Mouse (Mus musculus): Measurements from ENCODE around the gene Tmem26. TPM values are rescaled to one million over a fixed set of nuclear protein-coding genes. Genes with fewer than 3 reads are reported as not detected.

Gene Tmem26
- 26.9 and 28.0 TPM in 2 replicates for polyA plus RNA-seq (2014; fragmentation: Nextera tagmentation; extraction: Ambion mirVana)

GRCm38 (mm10) chr10:68723568-68724360 is at the start of gene Tmem26:
Gene Tmem26 (plus strand): TSS chr10:68723646.
- Histone ChIP-seq H3K36me3 (ENCODE audit: control insufficient read depth, insufficient read depth, low read length) (no peaks in the 10 kb centered on the region), H3K4me3 (ENCODE audit: low read depth, low read length) (peak within 1 kb of the TSS; percentile 51), H3K9ac (ENCODE audit: low read length) (peak within 1 kb of the TSS; percentile 71), H3K4me1 (ENCODE audit: control insufficient read depth, insufficient read depth, low read length) (no peaks in the 10 kb centered on the region; the same call in 1 of the 2 replicates), H3K27ac (replicated peaks; ENCODE audit: low read depth, low read length) (no peak within 1 kb of the TSS), H3K9me3 (ENCODE audit: control insufficient read depth, low read length) (no peaks in the 10 kb centered on the region), H3K27me3 (ENCODE audit: control insufficient read depth, insufficient read depth, low read length) (no peaks in the 10 kb centered on the region), H3K4me2 (ENCODE audit: low read depth, severe bottlenecking) (peak within 1 kb of the TSS; percentile 85)
- WGBS, result under 1% methylated on average over 32 of the region's 32 CpGs
- DNase-seq (ENCODE audit: low spot score) (peak; percentile 73), ATAC-seq (ENCODE audit: insufficient number of reproducible peaks, low FRiP score, low TSS enrichment, low read depth) (peak; percentile 60)

- H3K4me1 ChIP-seq (ENCODE audit: control insufficient read depth, insufficient read depth, low read length), result no peaks in the 10 kb centered on the region
- no peaks in the 10 kb centered on the region for H3K9me3 ChIP-seq (ENCODE audit: control insufficient read depth, low read length)
- H3K4me2 ChIP-seq (ENCODE audit: low read depth, severe bottlenecking), result no peak overlapping the region
- DNase-seq (ENCODE audit: low spot score), result no peak
- H3K27me3 ChIP-seq (ENCODE audit: control insufficient read depth, insufficient read depth, low read length), result no peaks in the 10 kb centered on the region
- H3K9ac ChIP-seq (ENCODE audit: low read length), result no peak overlapping the region
- no peaks in the 10 kb centered on the region for H3K36me3 ChIP-seq (ENCODE audit: control insufficient read depth, insufficient read depth, low read length)
- no peak overlapping the region for H3K4me3 ChIP-seq (ENCODE audit: low read depth, low read length)
- H3K27ac ChIP-seq (replicated peaks; ENCODE audit: low read depth, low read length), result no peak overlapping the region
- no peak for ATAC-seq (ENCODE audit: insufficient number of reproducible peaks, low FRiP score, low TSS enrichment, low read depth)
- WGBS, result 61% methylated on average over 4 of the region's 4 CpGs
Observed at GRCm38 (mm10) chr10:68678678-68679077, 44.8 kb upstream of the Tmem26 start.

- Histone ChIP-seq H3K27me3 (ENCODE audit: control insufficient read depth, insufficient read depth, low read length) (no peaks in the 10 kb centered on the region), H3K4me1 (ENCODE audit: control insufficient read depth, insufficient read depth, low read length) (no peaks in the 10 kb centered on the region)
- no peak for ATAC-seq (ENCODE audit: insufficient number of reproducible peaks, low FRiP score, low TSS enrichment, low read depth)
Observed at GRCm38 (mm10) chr10:68681233-68681632, 42.2 kb upstream of the Tmem26 start.

GRCm38 (mm10) chr10:68685510-68685909 is 37.9 kb upstream of the Tmem26 start:
- H3K4me1 ChIP-seq (ENCODE audit: control insufficient read depth, insufficient read depth, low read length), result no peaks in the 10 kb centered on the region
- H3K9me3 ChIP-seq (ENCODE audit: control insufficient read depth, low read length), result peaks cover 2% of the 10 kb centered on the region; the same call in 1 of the 2 replicates
- no peaks in the 10 kb centered on the region for H3K36me3 ChIP-seq (ENCODE audit: control insufficient read depth, insufficient read depth, low read length)
- H3K4me3 ChIP-seq (ENCODE audit: low read depth, low read length), result no peak overlapping the region
- no peaks in the 10 kb centered on the region for H3K27me3 ChIP-seq (ENCODE audit: control insufficient read depth, insufficient read depth, low read length)
- no peak overlapping the region for H3K4me2 ChIP-seq (ENCODE audit: low read depth, severe bottlenecking)
- H3K27ac ChIP-seq (replicated peaks; ENCODE audit: low read depth, low read length), result no peak overlapping the region
- DNase-seq (ENCODE audit: low spot score) (no peak), ATAC-seq (ENCODE audit: insufficient number of reproducible peaks, low FRiP score, low TSS enrichment, low read depth) (no peak)
- H3K9ac ChIP-seq (ENCODE audit: low read length), result no peak overlapping the region

More at GRCm38 (mm10) chr10:68681233-68681632, 42.2 kb upstream of the Tmem26 start:
- Histone ChIP-seq H3K9me3 (ENCODE audit: control insufficient read depth, low read length) (peaks cover 2% of the 10 kb centered on the region; the same call in 1 of the 2 replicates), H3K36me3 (ENCODE audit: control insufficient read depth, insufficient read depth, low read length) (no peaks in the 10 kb centered on the region), H3K4me2 (ENCODE audit: low read depth, severe bottlenecking) (no peak overlapping the region), H3K9ac (ENCODE audit: low read length) (no peak overlapping the region), H3K27ac (replicated peaks; ENCODE audit: low read depth, low read length) (no peak overlapping the region), H3K4me3 (ENCODE audit: low read depth, low read length) (no peak overlapping the region)
- peak; percentile 9 for DNase-seq (ENCODE audit: low spot score)
- 71% methylated on average over 4 of the region's 4 CpGs for WGBS

- WGBS, result 87% methylated on average over 7 of the region's 7 CpGs
- H3K4me3 ChIP-seq (ENCODE audit: low read depth, low read length), result no peak overlapping the region
- no peak overlapping the region for H3K27ac ChIP-seq (replicated peaks; ENCODE audit: low read depth, low read length)
- H3K9me3 ChIP-seq (ENCODE audit: control insufficient read depth, low read length), result no peaks in the 10 kb centered on the region
- H3K4me1 ChIP-seq (ENCODE audit: control insufficient read depth, insufficient read depth, low read length), result no peaks in the 10 kb centered on the region
- ATAC-seq (ENCODE audit: insufficient number of reproducible peaks, low FRiP score, low TSS enrichment, low read depth), result no peak
- H3K36me3 ChIP-seq (ENCODE audit: control insufficient read depth, insufficient read depth, low read length), result no peaks in the 10 kb centered on the region
- no peaks in the 10 kb centered on the region for H3K27me3 ChIP-seq (ENCODE audit: control insufficient read depth, insufficient read depth, low read length)
- H3K9ac ChIP-seq (ENCODE audit: low read length), result no peak overlapping the region
- no peak overlapping the region for H3K4me2 ChIP-seq (ENCODE audit: low read depth, severe bottlenecking)
- DNase-seq (ENCODE audit: low spot score), result no peak
Observed at GRCm38 (mm10) chr10:68691116-68691515, 32.3 kb upstream of the Tmem26 start.

GRCm38 (mm10) chr10:68692401-68692800 is 31.0 kb upstream of the Tmem26 start:
- ATAC-seq (ENCODE audit: insufficient number of reproducible peaks, low FRiP score, low TSS enrichment, low read depth), result no peak
- no peaks in the 10 kb centered on the region for H3K36me3 ChIP-seq (ENCODE audit: control insufficient read depth, insufficient read depth, low read length)
- 91% methylated on average over 1 of the region's 1 CpGs for WGBS

GRCm38 (mm10) chr10:68695760-68696336 is 27.6 kb upstream of the Tmem26 start:
- Histone ChIP-seq H3K4me3 (ENCODE audit: low read depth, low read length) (no peak overlapping the region), H3K4me2 (ENCODE audit: low read depth, severe bottlenecking) (no peak overlapping the region), H3K9me3 (ENCODE audit: control insufficient read depth, low read length) (no peaks in the 10 kb centered on the region), H3K27me3 (ENCODE audit: control insufficient read depth, insufficient read depth, low read length) (no peaks in the 10 kb centered on the region), H3K27ac (replicated peaks; ENCODE audit: low read depth, low read length) (no peak overlapping the region), H3K4me1 (ENCODE audit: control insufficient read depth, insufficient read depth, low read length) (no peaks in the 10 kb centered on the region), H3K36me3 (ENCODE audit: control insufficient read depth, insufficient read depth, low read length) (no peaks in the 10 kb centered on the region), H3K9ac (ENCODE audit: low read length) (no peak overlapping the region)
- ATAC-seq (ENCODE audit: insufficient number of reproducible peaks, low FRiP score, low TSS enrichment, low read depth) (no peak), DNase-seq (ENCODE audit: low spot score) (no peak)

More at GRCm38 (mm10) chr10:68692401-68692800, 31.0 kb upstream of the Tmem26 start:
- no peak overlapping the region for H3K4me3 ChIP-seq (ENCODE audit: low read depth, low read length)
- H3K27ac ChIP-seq (replicated peaks; ENCODE audit: low read depth, low read length), result no peak overlapping the region
- H3K27me3 ChIP-seq (ENCODE audit: control insufficient read depth, insufficient read depth, low read length), result no peaks in the 10 kb centered on the region
- no peaks in the 10 kb centered on the region for H3K9me3 ChIP-seq (ENCODE audit: control insufficient read depth, low read length)
- no peak overlapping the region for H3K4me2 ChIP-seq (ENCODE audit: low read depth, severe bottlenecking)
- H3K4me1 ChIP-seq (ENCODE audit: control insufficient read depth, insufficient read depth, low read length), result no peaks in the 10 kb centered on the region
- no peak overlapping the region for H3K9ac ChIP-seq (ENCODE audit: low read length)
- DNase-seq (ENCODE audit: low spot score), result no peak

GRCm38 (mm10) chr10:68704268-68704667 is 19.2 kb upstream of the Tmem26 start:
- DNase-seq (ENCODE audit: low spot score) (no peak), ATAC-seq (ENCODE audit: insufficient number of reproducible peaks, low FRiP score, low TSS enrichment, low read depth) (no peak)
- no peak overlapping the region for H3K4me2 ChIP-seq (ENCODE audit: low read depth, severe bottlenecking)
- no peak overlapping the region for H3K4me3 ChIP-seq (ENCODE audit: low read depth, low read length)
- H3K4me1 ChIP-seq (ENCODE audit: control insufficient read depth, insufficient read depth, low read length), result no peaks in the 10 kb centered on the region
- H3K27me3 ChIP-seq (ENCODE audit: control insufficient read depth, insufficient read depth, low read length), result no peaks in the 10 kb centered on the region
- no peak overlapping the region for H3K27ac ChIP-seq (replicated peaks; ENCODE audit: low read depth, low read length)
- H3K36me3 ChIP-seq (ENCODE audit: control insufficient read depth, insufficient read depth, low read length), result no peaks in the 10 kb centered on the region
- WGBS, result 86% methylated on average over 2 of the region's 2 CpGs
- no peaks in the 10 kb centered on the region for H3K9me3 ChIP-seq (ENCODE audit: control insufficient read depth, low read length)
- no peak overlapping the region for H3K9ac ChIP-seq (ENCODE audit: low read length)
